Mouse (Mus musculus) thymus, adult 2 months (tissue): ENCODE measurements around the gene Get4. TPM values are rescaled to one million over a fixed set of nuclear protein-coding genes. Genes with fewer than 3 reads are reported as not detected.

Experiments used
- DNase-seq: peaks from one replicate; pipeline ENCODE4 v3.0.0; 2021
- H3K27ac ChIP-seq: fragments of 200-500 bp; 2 replicates; pipeline ENCODE4 v1.5.1; 2012; ENCODE audit warnings: low read length, control low read depth; ENCODE audit not compliant: control insufficient read depth, insufficient read depth
- H3K27me3 ChIP-seq: fragments of 200-500 bp; 2 replicates; pipeline ENCODE4 v1.6.1; 2012; ENCODE audit warnings: mild to moderate bottlenecking, low read length, moderate library complexity, mixed read lengths; ENCODE audit not compliant: control insufficient read depth, insufficient read depth
- H3K36me3 ChIP-seq: fragments of 200-500 bp; 2 replicates; pipeline ENCODE4 v1.6.1; 2012; ENCODE audit warnings: mild to moderate bottlenecking, low read length, moderate library complexity; ENCODE audit not compliant: control insufficient read depth, insufficient read depth
- H3K4me1 ChIP-seq: fragments of 200-500 bp; replicated peaks from 2 replicates; pipeline ENCODE4 v1.6.1; 2012; ENCODE audit warnings: low read length; ENCODE audit not compliant: control insufficient read depth, insufficient read depth
- H3K4me3 ChIP-seq: fragments of 200-500 bp; 2 replicates; pipeline ENCODE4 v1.5.1; 2012; ENCODE audit warnings: mild to moderate bottlenecking, low read length, control low read depth, moderate library complexity; ENCODE audit not compliant: control insufficient read depth, insufficient read depth
- CTCF ChIP-seq: fragments of 200-500 bp; IDR thresholded peaks from 2 replicates; pipeline ENCODE4 v1.5.1; 2012; ENCODE audit warnings: mild to moderate bottlenecking, control low read depth, low read length, moderate library complexity, borderline replicate concordance; ENCODE audit not compliant: control insufficient read depth, poor library complexity, insufficient read depth; ENCODE audit errors: extremely low read depth
- POLR2A ChIP-seq: fragments of 200-500 bp; IDR thresholded peaks from 2 replicates; pipeline ENCODE4 v1.6.1; 2012; ENCODE audit warnings: mild to moderate bottlenecking, low read length, control low read depth, moderate library complexity; ENCODE audit not compliant: control insufficient read depth, poor library complexity, insufficient read depth; ENCODE audit errors: extremely low read depth
- WGBS: fragments of 180-500 bp; shearing (Covaris S2); methylation state at CpG from one replicate; pipeline ENCODE4 v1.1.7; 2018; 5-methylcytosine and 5-hydroxymethylcytosine counted together
- polyA plus RNA-seq: library from polyadenylated mRNA; depleted of rRNA; stranded (reverse); fragments of >200 nt; gene quantifications from 2 replicates; pipeline ENCODE4 v1.2.3, GENCODE M21; 2012

Get4 gene
- polyA plus RNA-seq, 1 experiment = 186 TPM

GRCm38 (mm10) chr5:139257818-139258217 lies 5.7 kb downstream of the Get4 start:
- no peak for DNase-seq
- Histone ChIP-seq H3K36me3 (peaks cover 20% of the 10 kb centered on the region), H3K4me1 (peaks cover 12% of the 10 kb centered on the region), H3K27ac (no peak overlapping the region), H3K4me3 (no peak overlapping the region), H3K27me3 (no peaks in the 10 kb centered on the region)
- WGBS = 93% methylated on average over 4 of the region's 4 CpGs
- TF ChIP-seq CTCF (no peak), POLR2A (no peak)

- Histone ChIP-seq H3K27me3 (no peaks in the 10 kb centered on the region), H3K27ac (no peak overlapping the region), H3K4me1 (peaks cover 6% of the 10 kb centered on the region), H3K4me3 (no peak overlapping the region), H3K36me3 (peaks cover 27% of the 10 kb centered on the region)
- TF ChIP-seq CTCF (no peak), POLR2A (no peak)
- DNase-seq = no peak
- 94% methylated on average over 8 of the region's 8 CpGs for WGBS
Observed at GRCm38 (mm10) chr5:139258371-139259035, 6.4 kb downstream of the Get4 start.

- DNase-seq = no peak
- H3K36me3 ChIP-seq = peaks cover 40% of the 10 kb centered on the region
- H3K4me3 ChIP-seq = no peak overlapping the region
- 92% methylated on average over 5 of the region's 5 CpGs for WGBS
- TF ChIP-seq CTCF (no peak), POLR2A (no peak)
- no peak overlapping the region for H3K27ac ChIP-seq
- no peaks in the 10 kb centered on the region for H3K27me3 ChIP-seq
- peaks cover under 1% of the 10 kb centered on the region; the same call in 1 of the 2 replicates for H3K4me1 ChIP-seq
Observed at GRCm38 (mm10) chr5:139259853-139260252, 7.7 kb downstream of the Get4 start.

- Histone ChIP-seq H3K4me3 (no peak overlapping the region), H3K36me3 (peaks cover 55% of the 10 kb centered on the region), H3K27ac (no peak overlapping the region), H3K27me3 (no peaks in the 10 kb centered on the region), H3K4me1 (no peaks in the 10 kb centered on the region; the same call in 1 of the 2 replicates)
- TF ChIP-seq POLR2A (no peak), CTCF (no peak)
- WGBS = 95% methylated on average over 4 of the region's 4 CpGs
- no peak for DNase-seq
Observed at GRCm38 (mm10) chr5:139261403-139261802, 9.3 kb downstream of the Get4 start.

- H3K4me3 ChIP-seq = no peak overlapping the region
- no peaks in the 10 kb centered on the region for H3K4me1 ChIP-seq
- WGBS = 92% methylated on average over 4 of the region's 4 CpGs
- TF ChIP-seq CTCF (no peak), POLR2A (no peak)
- no peaks in the 10 kb centered on the region for H3K27me3 ChIP-seq
- peaks cover 61% of the 10 kb centered on the region for H3K36me3 ChIP-seq
- no peak overlapping the region for H3K27ac ChIP-seq
- no peak for DNase-seq
Observed at GRCm38 (mm10) chr5:139267661-139268060, 15.5 kb downstream of the Get4 start.

- Histone ChIP-seq H3K4me3 (no peak overlapping the region), H3K27ac (no peak overlapping the region), H3K36me3 (peaks cover 29% of the 10 kb centered on the region), H3K27me3 (no peaks in the 10 kb centered on the region), H3K4me1 (no peaks in the 10 kb centered on the region)
- WGBS = 94% methylated on average over 16 of the region's 16 CpGs
- DNase-seq = no peak
- TF ChIP-seq CTCF (no peak), POLR2A (no peak)
Observed at GRCm38 (mm10) chr5:139270806-139271521, 18.8 kb downstream of the Get4 start.
